10 mouse cellular contexts compared by ENCODE assay signal in the genomic region with DNA sequence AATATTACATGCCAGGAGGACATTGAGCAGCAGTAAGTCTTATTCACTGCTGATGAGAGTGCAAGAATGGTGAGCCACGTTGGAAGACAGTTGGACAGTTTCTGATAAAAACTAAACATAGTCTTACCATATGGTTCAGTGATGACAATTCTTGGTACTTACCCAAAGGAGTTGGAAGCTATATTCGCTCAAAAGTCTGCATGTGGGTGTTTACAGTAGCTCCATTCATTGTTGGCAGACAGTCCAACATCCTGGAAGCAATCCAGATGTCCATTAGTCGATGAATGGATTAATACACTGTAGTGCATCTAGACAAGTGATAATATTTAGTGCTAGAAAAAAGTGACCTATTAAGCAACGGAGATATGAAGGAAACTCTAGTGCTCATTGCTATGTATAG.
DNase-seq lines count a peak whose midpoint lies in the region; ATAC-seq lines count a peak whose summit lies in the region.
"Had no signal": no experiment of that assay in that cellular context is flagged by ENCODE, and none has a peak within 500 bp of the region (broad histone marks: within the 10 kb centered on the region; RNA-seq: fewer than 3 reads in every experiment).

No protein-coding gene starts in this region.

- no peak overlapping the region for H3K4me3 ChIP-seq in forebrain, embryonic 13.5 days
- H3K4me3 ChIP-seq in forebrain, embryonic 10.5 days: no peak overlapping the region
- no peak overlapping the region for H3K4me3 ChIP-seq in forebrain, embryonic 16.5 days (replicated peaks; ENCODE audit: low read length)
- no peak overlapping the region for H3K4me3 ChIP-seq in kidney, embryonic 16.5 days (ENCODE audit: low read length)
- H3K4me3 ChIP-seq: limb, embryonic 13.5 days had no signal

- no peaks in the 10 kb centered on the region for H3K9me3 ChIP-seq in forebrain, embryonic 13.5 days (replicated peaks)
- H3K9me3 ChIP-seq in forebrain, embryonic 10.5 days: no peaks in the 10 kb centered on the region
- no peaks in the 10 kb centered on the region for H3K9me3 ChIP-seq in forebrain, embryonic 16.5 days (ENCODE audit: control insufficient read depth, low read length)
- no peaks in the 10 kb centered on the region for H3K9me3 ChIP-seq in kidney, embryonic 16.5 days (ENCODE audit: low read length)
- H3K9me3 ChIP-seq: limb, embryonic 13.5 days had no signal

- no peaks in the 10 kb centered on the region for H3K27me3 ChIP-seq in forebrain, embryonic 13.5 days
- H3K27me3 ChIP-seq in forebrain, embryonic 10.5 days (ENCODE audit: poor library complexity, severe bottlenecking): no peaks in the 10 kb centered on the region
- H3K27me3 ChIP-seq in forebrain, embryonic 16.5 days (replicated peaks; ENCODE audit: control insufficient read depth, insufficient read depth, low read length): no peaks in the 10 kb centered on the region
- no peaks in the 10 kb centered on the region for H3K27me3 ChIP-seq in kidney, embryonic 16.5 days (ENCODE audit: insufficient read depth, low read length)
- H3K27me3 ChIP-seq: limb, embryonic 13.5 days had no signal

- H3K9ac ChIP-seq in forebrain, embryonic 13.5 days: no peak overlapping the region
- H3K9ac ChIP-seq in forebrain, embryonic 16.5 days (replicated peaks; ENCODE audit: low read depth, low read length): no peak overlapping the region
- no peak overlapping the region for H3K9ac ChIP-seq in kidney, embryonic 16.5 days (replicated peaks; ENCODE audit: low read length)
- H3K9ac ChIP-seq: limb, embryonic 13.5 days had no signal

- no peak overlapping the region for H3K27ac ChIP-seq in forebrain, embryonic 13.5 days
- no peak overlapping the region for H3K27ac ChIP-seq in forebrain, embryonic 10.5 days
- H3K27ac ChIP-seq in forebrain, embryonic 16.5 days (ENCODE audit: low read length): no peak overlapping the region
- H3K27ac ChIP-seq in kidney, embryonic 16.5 days (ENCODE audit: low read length): no peak overlapping the region
- H3K27ac ChIP-seq: limb, embryonic 13.5 days had no signal

- H3K4me1 ChIP-seq in forebrain, embryonic 13.5 days: peaks cover 4% of the 10 kb centered on the region; the same call in 1 of the 2 replicates
- no peaks in the 10 kb centered on the region; the same call in 1 of the 2 replicates for H3K4me1 ChIP-seq in forebrain, embryonic 10.5 days
- peaks cover 6% of the 10 kb centered on the region; the same call in 1 of the 2 replicates for H3K4me1 ChIP-seq in forebrain, embryonic 16.5 days (replicated peaks; ENCODE audit: control insufficient read depth, insufficient read depth, low read length)
- H3K4me1 ChIP-seq in kidney, embryonic 16.5 days (ENCODE audit: insufficient read depth, low read length): peaks cover 7% of the 10 kb centered on the region; the same call in 1 of the 2 replicates

- 56% methylated on average over 4 of the region's 4 CpGs for WGBS in forebrain, embryonic 13.5 days
- 84% methylated on average over 4 of the region's 4 CpGs for WGBS in forebrain, embryonic 10.5 days
- 36% methylated on average over 4 of the region's 4 CpGs for WGBS in forebrain, embryonic 16.5 days
- 61% methylated on average over 4 of the region's 4 CpGs for WGBS in kidney, embryonic 16.5 days

- intact Hi-C loops in left cerebral cortex, postnatal 25 days (cut with DNase I): loop anchor here (10.0 kb wide), 1 partner anchor 320 kb away; no protein-coding TSS in a partner anchor

- ATAC-seq in forebrain, embryonic 13.5 days: peak; percentile 41; the same call in 1 of the 2 replicates
- ATAC-seq in forebrain, embryonic 16.5 days: peak; percentile 75
- no peak for ATAC-seq in kidney, embryonic 16.5 days (ENCODE audit: low FRiP score, low TSS enrichment)

- no peak for DNase-seq in forebrain, embryonic 10.5 days (ENCODE audit: extremely low spot score, low spot score)
- DNase-seq in lung, postnatal 10 days: peak; percentile 12
- DNase-seq in lung, adult 18-20 months: no peak
- DNase-seq in left cerebral cortex, postnatal 25 days (ENCODE audit: low spot score in 2 of 2): peak; percentile 54 to 86
- DNase-seq in kidney, postnatal 10 days: no peak
- DNase-seq: thymus, postnatal 4 days had no signal

- no peaks in the 10 kb centered on the region for H3K36me3 ChIP-seq in forebrain, embryonic 13.5 days (ENCODE audit: poor library complexity, severe bottlenecking)
- H3K36me3 ChIP-seq in forebrain, embryonic 10.5 days (replicated peaks): no peaks in the 10 kb centered on the region
- H3K36me3 ChIP-seq in forebrain, embryonic 16.5 days (ENCODE audit: control insufficient read depth, insufficient read depth): no peaks in the 10 kb centered on the region
- H3K36me3 ChIP-seq in kidney, embryonic 16.5 days (ENCODE audit: insufficient read depth, low read length): no peaks in the 10 kb centered on the region
- H3K36me3 ChIP-seq: limb, embryonic 13.5 days had no signal

- H3K4me2 ChIP-seq in forebrain, embryonic 13.5 days: no peak overlapping the region
- no peak overlapping the region for H3K4me2 ChIP-seq in forebrain, embryonic 16.5 days (ENCODE audit: low read length)
- H3K4me2 ChIP-seq in kidney, embryonic 16.5 days (replicated peaks; ENCODE audit: low read depth, low read length): no peak overlapping the region
- H3K4me2 ChIP-seq: limb, embryonic 13.5 days had no signal

Comparison
In these comparisons a context has a peak if more than half of its experiments do, and no peak if none do; other contexts are left out.
1. DNase-seq: peak in lung, postnatal 10 days (single experiment) and left cerebral cortex, postnatal 25 days (2 of 2); none in forebrain, embryonic 10.5 days (single experiment), lung, adult 18-20 months (0 of 2) and kidney, postnatal 10 days (single experiment).